Mouse (Mus musculus): Measurements from ENCODE around the gene Adam11.
A peak's percentile ranks its signal among the peaks of the same experiment; 100 is the strongest.

Adam11 gene

GRCm38 (mm10) chr11:102753591-102754324 is 7.5 kb upstream of the Adam11 start:
- no peak for DNase-seq (ENCODE audit: low read depth, low spot score)

GRCm38 (mm10) chr11:102754416-102754815 is 6.8 kb upstream of the Adam11 start:
- no peak for DNase-seq (ENCODE audit: low read depth, low spot score)

DNA sequence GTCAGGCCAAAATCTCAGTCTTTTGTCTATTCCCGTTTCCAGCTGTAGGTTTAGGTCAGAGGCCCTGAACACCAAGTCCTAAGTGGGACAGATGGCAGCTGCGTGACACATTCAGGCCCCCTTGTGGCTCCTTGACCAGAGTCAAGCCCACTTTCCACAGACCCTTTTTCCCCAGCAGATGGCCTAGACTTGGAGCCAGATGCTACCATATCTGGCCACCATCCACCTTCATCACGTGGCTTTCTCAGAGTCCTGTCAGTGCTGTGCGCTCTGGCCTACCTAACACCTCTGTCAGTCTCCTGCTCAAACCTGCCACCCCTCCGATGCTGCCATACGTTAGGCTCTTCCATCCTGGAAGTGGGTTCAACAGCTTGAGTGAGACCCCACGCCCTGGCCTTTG is 5.8 kb upstream of the Adam11 start:
- no peak for DNase-seq (ENCODE audit: low read depth, low spot score)

DNA sequence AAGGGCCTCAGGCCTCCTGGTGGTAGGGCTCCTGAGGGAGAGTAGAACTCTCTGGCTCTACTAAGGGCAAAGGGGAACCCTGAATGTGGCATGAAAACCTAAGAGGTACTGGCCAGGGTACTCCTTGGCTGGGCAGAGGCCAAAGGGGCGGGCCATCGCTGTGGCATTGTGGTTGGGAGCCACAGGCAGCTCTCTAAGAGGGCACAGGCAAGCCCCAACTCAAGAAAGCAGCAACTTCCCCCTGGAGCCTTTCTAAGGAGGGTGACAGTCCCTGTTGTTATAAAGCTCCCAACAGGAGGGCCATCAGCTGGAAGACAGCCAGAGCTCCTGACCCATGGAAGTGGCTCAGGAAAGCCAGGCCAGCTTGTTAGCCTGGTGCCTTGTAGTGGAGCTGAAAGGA is 2.3 kb upstream of the Adam11 start:
- DNase-seq (ENCODE audit: low read depth, low spot score) = no peak

DNA sequence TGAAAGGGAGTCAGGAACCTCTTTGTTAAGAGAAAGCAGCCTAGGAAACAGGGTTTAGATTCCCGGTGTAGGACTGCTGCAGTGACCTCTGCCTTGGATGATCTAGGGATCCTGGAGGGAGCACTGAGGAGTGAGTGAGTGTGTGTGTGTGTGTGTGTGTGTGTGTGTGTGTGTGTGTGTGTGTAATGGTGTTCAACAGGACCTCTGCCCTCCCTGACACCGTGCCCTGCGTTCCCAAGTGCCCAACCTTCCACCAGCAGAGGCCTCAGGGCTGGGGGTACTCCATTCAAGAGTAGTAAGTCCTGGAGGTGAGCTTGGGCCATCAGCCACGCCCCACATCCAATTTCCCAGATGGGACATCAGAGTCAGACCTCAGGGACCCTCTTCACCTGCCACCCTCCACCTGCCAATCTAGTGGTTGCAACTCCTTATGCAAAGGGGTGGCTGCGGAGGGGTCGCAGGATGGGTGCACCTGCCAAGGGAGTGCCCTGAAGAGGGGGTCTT is 382 bp upstream of the Adam11 start:
- DNase-seq (ENCODE audit: low read depth, low spot score) = no peak

DNA sequence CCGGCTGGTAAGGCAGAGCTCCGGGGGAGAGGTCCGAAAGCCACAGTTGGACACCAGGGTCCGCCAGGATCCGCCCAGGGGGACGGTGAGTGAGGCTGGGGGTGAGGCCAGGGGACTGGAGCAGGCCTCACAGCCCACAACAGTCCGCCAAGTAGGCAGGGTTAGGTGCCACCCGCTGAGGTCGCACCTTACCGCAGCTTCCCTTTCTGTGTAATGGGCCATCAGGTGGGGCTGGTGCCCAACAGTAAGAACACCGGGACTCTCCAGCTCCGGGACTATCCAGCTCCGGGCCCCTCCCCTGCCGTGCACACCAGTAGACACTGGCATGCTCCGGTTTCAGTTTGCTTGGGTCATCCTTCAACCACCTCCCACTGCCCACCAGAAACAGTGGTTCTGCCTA is 1.0 kb downstream of the Adam11 start:
- DNase-seq (ENCODE audit: low read depth, low spot score) = no peak

- DNase-seq (ENCODE audit: low read depth, low spot score) = no peak
Observed at GRCm38 (mm10) chr11:102763009-102763767, 1.9 kb downstream of the Adam11 start.

DNA sequence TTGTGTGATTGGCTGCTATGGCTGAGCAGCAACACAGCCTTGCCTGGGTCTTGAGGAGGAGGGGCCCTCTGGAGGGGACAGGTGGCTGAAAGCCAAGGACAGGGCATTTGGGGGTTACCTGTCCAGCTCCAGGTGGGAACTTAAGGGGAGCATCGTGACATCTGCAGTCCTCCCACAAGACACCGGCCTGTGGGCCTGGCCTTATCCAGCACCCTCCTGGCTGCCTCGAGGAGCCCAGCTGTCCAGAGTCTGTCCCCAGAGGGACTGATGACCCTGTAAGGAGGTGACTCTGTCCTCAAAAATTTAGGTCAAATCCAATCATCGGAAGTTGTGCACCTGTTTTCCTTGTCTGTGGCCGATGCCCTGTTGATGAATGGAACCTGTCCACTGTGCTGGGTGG is 4.2 kb downstream of the Adam11 start:
- DNase-seq (ENCODE audit: low read depth, low spot score) = no peak

DNA sequence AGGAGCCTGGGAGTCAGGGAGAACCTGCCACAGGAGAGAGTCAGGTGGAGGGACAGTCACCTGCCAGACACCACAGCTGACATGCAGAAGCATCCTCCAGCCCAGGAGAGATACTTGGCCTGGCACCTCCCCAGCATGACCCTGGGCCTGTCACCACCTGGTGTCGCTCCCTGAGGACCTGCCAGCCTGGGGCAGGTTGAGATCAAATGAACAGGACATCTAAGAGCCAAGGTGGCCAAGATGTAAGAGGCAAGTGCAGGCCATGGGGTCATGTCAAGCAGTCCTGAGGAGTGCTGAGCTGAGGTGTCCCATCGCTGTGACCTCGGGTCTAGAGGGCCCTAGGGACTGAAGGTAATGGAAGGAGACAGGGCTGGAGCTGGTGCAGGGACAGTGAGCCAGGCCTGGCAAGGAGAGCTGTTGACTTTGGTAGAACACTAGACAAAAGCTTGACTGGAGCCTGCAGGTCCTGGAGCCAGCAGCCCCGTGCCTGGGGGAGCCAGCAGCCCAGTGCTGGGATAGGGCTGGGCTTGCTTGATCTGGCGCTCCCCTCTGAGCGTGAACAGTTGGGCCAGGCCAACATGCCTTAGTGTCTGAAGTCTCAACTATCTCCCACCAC is 5.9 kb downstream of the Adam11 start:
- DNase-seq (ENCODE audit: low read depth, low spot score) = no peak

GRCm38 (mm10) chr11:102769141-102769540 is 7.9 kb downstream of the Adam11 start:
- no peak for DNase-seq (ENCODE audit: low read depth, low spot score)

GRCm38 (mm10) chr11:102769993-102770661 is 8.9 kb downstream of the Adam11 start:
- DNase-seq (ENCODE audit: low read depth, low spot score) = no peak

- DNase-seq (ENCODE audit: low read depth, low spot score) = no peak
Observed at GRCm38 (mm10) chr11:102770662-102771435, 9.6 kb downstream of the Adam11 start.

- DNase-seq (ENCODE audit: low read depth, low spot score) = no peak
Observed at GRCm38 (mm10) chr11:102771916-102772714, 10.9 kb downstream of the Adam11 start.

DNA sequence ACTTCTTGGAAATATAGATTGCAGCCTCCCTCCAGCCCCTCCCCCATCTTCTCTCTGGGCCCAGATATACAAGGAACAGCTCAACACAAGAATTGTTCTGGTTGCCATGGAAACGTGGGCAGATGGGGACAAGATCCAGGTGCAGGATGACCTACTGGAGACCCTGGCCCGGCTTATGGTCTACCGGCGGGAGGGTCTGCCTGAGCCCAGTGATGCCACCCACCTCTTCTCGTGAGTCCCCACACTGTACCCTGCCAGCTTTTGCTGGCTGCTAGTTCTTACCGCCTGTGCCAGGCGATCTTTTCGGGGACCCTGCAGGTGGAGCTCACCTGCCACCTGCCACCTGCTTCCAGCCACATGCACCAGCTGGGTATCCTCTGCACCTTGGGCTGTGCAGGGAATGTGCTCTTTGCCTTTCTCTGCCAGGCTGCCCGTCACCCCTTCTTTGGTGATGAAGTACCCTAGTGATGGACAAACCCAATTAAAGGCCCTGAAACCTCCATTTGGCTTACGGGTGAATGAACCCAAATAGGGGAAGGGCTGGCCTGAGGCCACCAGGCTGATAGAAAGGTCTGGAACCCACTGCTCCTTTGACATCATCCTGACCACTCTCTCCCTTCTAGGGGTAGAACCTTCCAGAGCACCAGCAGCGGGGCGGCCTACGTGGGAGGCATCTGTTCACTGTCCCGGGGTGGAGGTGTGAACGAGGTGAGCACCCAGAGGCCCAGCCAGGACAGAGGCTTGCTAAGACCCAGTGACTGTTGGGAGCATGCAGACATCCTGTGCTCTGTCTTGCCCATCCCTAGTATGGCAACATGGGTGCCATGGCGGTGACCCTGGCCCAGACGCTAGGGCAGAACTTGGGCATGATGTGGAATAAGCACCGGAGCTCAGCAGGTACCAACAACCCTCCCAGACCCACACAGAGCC is 11.8 kb downstream of the Adam11 start:
- DNase-seq (ENCODE audit: low read depth, low spot score) = no peak

DNA sequence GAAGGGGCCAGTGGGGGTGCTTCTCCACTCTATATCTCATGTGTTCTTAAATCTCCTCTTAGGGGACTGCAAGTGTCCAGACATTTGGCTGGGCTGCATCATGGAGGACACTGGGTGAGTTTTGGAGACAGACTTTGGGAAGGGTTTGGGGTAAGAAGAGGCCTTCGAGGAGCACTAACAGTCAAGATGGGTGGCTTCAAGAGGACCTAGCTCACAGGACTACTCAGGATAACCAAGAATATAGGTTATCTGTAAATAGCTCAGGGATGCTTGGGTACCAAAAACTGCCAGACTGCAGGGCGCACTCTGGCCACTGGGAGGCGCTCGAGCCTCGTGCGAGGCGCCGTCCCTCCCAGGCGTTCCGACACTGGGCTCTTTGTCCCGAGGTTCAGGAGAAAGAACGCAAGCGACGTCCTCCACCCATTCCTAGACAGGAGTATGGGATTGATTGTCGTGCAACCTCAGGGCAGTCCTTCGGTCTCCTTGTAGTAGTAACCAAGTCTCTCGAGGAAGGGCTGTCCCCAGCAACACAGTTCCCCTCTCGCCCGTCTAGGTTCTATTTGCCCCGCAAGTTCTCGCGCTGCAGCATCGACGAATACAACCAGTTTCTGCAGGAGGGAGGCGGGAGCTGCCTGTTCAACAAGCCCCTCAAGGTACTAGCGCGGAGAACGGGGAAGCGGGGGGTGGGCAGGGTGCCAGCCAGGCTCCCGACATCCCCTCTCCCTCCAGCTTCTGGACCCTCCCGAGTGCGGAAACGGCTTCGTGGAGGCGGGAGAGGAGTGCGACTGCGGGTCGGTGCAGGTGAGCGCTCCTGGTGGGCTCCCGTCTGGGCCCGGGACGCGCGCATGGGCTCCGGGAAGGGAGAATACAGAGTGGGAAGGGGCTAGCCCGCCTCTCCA is 12.7 kb downstream of the Adam11 start:
- DNase-seq (ENCODE audit: low read depth, low spot score) = peak; percentile 91

- DNase-seq (ENCODE audit: low read depth, low spot score) = peak; percentile 86
Observed at GRCm38 (mm10) chr11:102774621-102775141, 13.4 kb downstream of the Adam11 start.

DNA sequence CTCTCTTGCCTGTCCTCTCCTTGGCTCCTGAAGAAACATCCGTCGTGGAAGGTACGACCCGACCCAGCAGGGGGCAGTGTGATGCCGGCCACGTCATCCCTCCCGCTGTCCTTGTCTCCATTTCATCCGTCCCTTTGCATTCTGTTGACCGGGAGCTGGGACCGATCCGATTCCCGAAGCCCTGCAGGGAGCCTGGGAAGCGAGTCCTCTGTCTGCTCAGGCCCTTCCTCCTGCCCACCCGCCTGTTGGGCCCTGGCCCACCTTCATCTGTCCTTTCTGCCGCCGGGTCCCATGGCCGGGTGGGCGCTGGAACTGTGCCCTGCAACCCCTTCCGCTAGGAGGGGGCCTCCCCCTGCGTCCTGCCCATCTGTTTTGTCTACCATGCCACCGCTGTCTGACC is 16.4 kb downstream of the Adam11 start:
- DNase-seq (ENCODE audit: low read depth, low spot score) = peak; percentile 50

GRCm38 (mm10) chr11:102778165-102778564 is 16.9 kb downstream of the Adam11 start:
- no peak for DNase-seq (ENCODE audit: low read depth, low spot score)

All from embryo, embryonic 11.5 days (tissue).